Mouse (Mus musculus) gastrocnemius, postnatal 14 days (tissue): ENCODE results near the gene Specc1. TPM values are rescaled to one million over a fixed set of nuclear protein-coding genes. Genes with fewer than 3 reads are reported as not detected.

Experiments used
- DNase-seq: peaks from one replicate; pipeline ENCODE4 v3.0.0; 2021; ENCODE audit warnings: mixed read lengths
- intact Hi-C: fragments of 180-260 bp; cut with DNase I; formaldehyde crosslinking; loops from one replicate; pipeline ENCODE4 v1.15.1; 2025; ENCODE audit warnings: low total_unique reads
- total RNA-seq, 2 experiments: library from RNA; stranded (reverse); gene quantifications; 2 replicates each; pipeline ENCODE4 v1.2.3; 2021

The Specc1 gene
- total RNA-seq, 2 experiments from 2014 or later, result 5.0 to 5.4 TPM

- intact Hi-C loops, result no loop called here
- DNase-seq, result no peak
These were observed 72.6 kb downstream of the Specc1 start for GRCm38 (mm10) chr11:62029171-62029570.

GRCm38 (mm10) chr11:62034564-62034963, 78.0 kb downstream of the Specc1 start:
- intact Hi-C loops, result no loop called here
- no peak for DNase-seq

- no peak for DNase-seq
- intact Hi-C loops, result loop anchor here (5.0 kb wide), 1 partner anchor 83 kb away; no protein-coding TSS in a partner anchor
These were observed 78.7 kb downstream of the Specc1 start for GRCm38 (mm10) chr11:62035220-62035619.

GRCm38 (mm10) chr11:62040122-62040521, 83.6 kb downstream of the Specc1 start:
- no peak for DNase-seq
- intact Hi-C loops, result no loop called here

GRCm38 (mm10) chr11:62044627-62045026, 88.1 kb downstream of the Specc1 start:
- intact Hi-C loops, result loop anchor here (5.0 kb wide), 2 partner anchors 78 to 233 kb away; no protein-coding TSS in a partner anchor

GRCm38 (mm10) chr11:62045964-62046363, 89.4 kb downstream of the Specc1 start:
- no peak for DNase-seq
- intact Hi-C loops, result loop anchor here (5.0 kb wide), 2 partner anchors 76 to 231 kb away; no protein-coding TSS in a partner anchor

More at GRCm38 (mm10) chr11:62044627-62045026, 88.1 kb downstream of the Specc1 start:
- DNase-seq, result peak; percentile 21

- intact Hi-C loops, result loop anchor here (5.0 kb wide), 2 partner anchors 74 to 229 kb away; no protein-coding TSS in a partner anchor
- peak; percentile 54 for DNase-seq
These were observed 91.5 kb downstream of the Specc1 start for GRCm38 (mm10) chr11:62047817-62048640.

- DNase-seq, result no peak
- intact Hi-C loops, result loop anchor here (5.0 kb wide), 2 partner anchors 73 to 228 kb away; no protein-coding TSS in a partner anchor
These were observed 92.6 kb downstream of the Specc1 start for GRCm38 (mm10) chr11:62049170-62049569.

GRCm38 (mm10) chr11:62050356-62051330, 94.1 kb downstream of the Specc1 start:
- intact Hi-C loops, result no loop called here
- DNase-seq, result no peak

- intact Hi-C loops, result no loop called here
- no peak for DNase-seq
These were observed 94.9 kb downstream of the Specc1 start for GRCm38 (mm10) chr11:62051487-62051886.

GRCm38 (mm10) chr11:62053928-62054327, 97.4 kb downstream of the Specc1 start:
- no peak for DNase-seq
- intact Hi-C loops, result no loop called here

- no peak for DNase-seq
- intact Hi-C loops, result no loop called here
These were observed 108.0 kb downstream of the Specc1 start for GRCm38 (mm10) chr11:62064565-62064964.

- intact Hi-C loops, result no loop called here
These were observed 109.1 kb downstream of the Specc1 start for GRCm38 (mm10) chr11:62065655-62066054.

GRCm38 (mm10) chr11:62069554-62069953, 113.0 kb downstream of the Specc1 start:
- intact Hi-C loops, result no loop called here
- no peak for DNase-seq

More at GRCm38 (mm10) chr11:62065655-62066054, 109.1 kb downstream of the Specc1 start:
- DNase-seq, result no peak

GRCm38 (mm10) chr11:62070206-62070605, 113.6 kb downstream of the Specc1 start:
- no peak for DNase-seq
- intact Hi-C loops, result no loop called here

GRCm38 (mm10) chr11:62072406-62072805, 115.8 kb downstream of the Specc1 start:
- intact Hi-C loops, result no loop called here
- no peak for DNase-seq

- intact Hi-C loops, result no loop called here
- DNase-seq, result no peak
These were observed 117.1 kb downstream of the Specc1 start for GRCm38 (mm10) chr11:62073575-62074140.

- intact Hi-C loops, result no loop called here
These were observed 118.0 kb downstream of the Specc1 start for GRCm38 (mm10) chr11:62074578-62074977.

GRCm38 (mm10) chr11:62075071-62075470, 118.5 kb downstream of the Specc1 start:
- intact Hi-C loops, result no loop called here
- DNase-seq, result no peak

More at GRCm38 (mm10) chr11:62074578-62074977, 118.0 kb downstream of the Specc1 start:
- no peak for DNase-seq
